Mouse (Mus musculus) megakaryocyte, embryonic 14.5 days (primary cell): ENCODE data around the gene Dnajc25.

Experiments used
- FLI1 ChIP-seq: IDR thresholded peaks from 2 replicates; pipeline ENCODE4 v1.6.1; 2012; ENCODE audit warnings: low read length, inconsistent platforms, mixed read lengths
- GATA1 ChIP-seq: IDR thresholded peaks from 3 replicates; pipeline ENCODE4 v1.6.1; 2012; ENCODE audit warnings: mixed read lengths, low read length, inconsistent platforms, borderline replicate concordance

DNA sequence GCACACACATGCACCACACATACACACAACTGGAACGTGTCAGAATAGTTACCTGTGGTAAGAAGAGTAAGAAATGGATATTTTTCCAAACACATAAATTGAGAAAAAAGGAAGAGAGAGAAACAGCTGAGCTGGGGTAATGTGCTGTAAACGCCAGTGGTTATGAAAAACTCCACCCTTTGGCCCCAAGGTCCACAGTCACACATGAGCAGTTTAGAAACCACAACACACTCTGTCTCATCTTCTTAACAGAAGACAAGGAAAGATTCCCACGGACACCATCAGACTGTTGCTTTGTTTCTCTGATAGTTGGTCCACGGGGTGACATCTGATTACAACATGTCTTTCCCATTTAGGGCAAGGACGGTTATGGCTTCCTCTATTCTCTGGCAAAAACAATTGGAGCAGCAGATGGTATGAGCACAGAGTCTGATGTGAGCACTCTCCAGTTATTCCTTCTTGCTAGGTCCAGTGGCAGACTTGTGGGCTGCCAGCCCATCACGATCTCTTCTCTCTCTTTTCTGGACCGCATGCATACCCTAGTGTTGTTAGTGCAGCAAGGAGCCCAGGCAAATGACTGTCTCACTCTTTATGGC lies 5.5 kb upstream of the Dnajc25 start:
- TF ChIP-seq GATA1 (no peak), FLI1 (no peak)
